Mouse (Mus musculus) left cerebral cortex, adult 8-10 months (tissue): Measurements from ENCODE around the gene Sept12. TPM values are rescaled to one million over a fixed set of nuclear protein-coding genes. Genes with fewer than 3 reads are reported as not detected.

Source experiments
- DNase-seq, 2 experiments: peaks; one replicate each; pipeline ENCODE4 v3.0.0; 2022; ENCODE audit warnings: low spot score in 2 of 2
- total RNA-seq, 4 experiments: library from RNA; stranded (reverse); gene quantifications; 2 replicates each; pipeline ENCODE4 v1.2.4; 2022

Gene Sept12
- total RNA-seq, 4 experiments from 2014 or later: not detected

- DNase-seq: no peak
Measured at GRCm38 (mm10) chr16:4938461-4938860, 59.2 kb downstream of the Sept12 start, which contains the start of gene Nudt16l1. Gene Nudt16l1 (plus strand): TSS chr16:4938761.

GRCm38 (mm10) chr16:4937351-4938190 lies 60.1 kb downstream of the Sept12 start:
- DNase-seq: no peak

Other genes with a start within 250 kb of the Sept12 start
- gene Cdip1, start 207.6 kb downstream of the Sept12 start, total RNA-seq: 100 to 1,000 TPM; 195 to 206 (median 203) TPM
- not detected for gene 4930562C15Rik, start 162.4 kb downstream of the Sept12 start, total RNA-seq
- 10 to 100 TPM; 74.5 to 92.0 (median 80.8) TPM for gene Ubald1, start 117.5 kb downstream of the Sept12 start, total RNA-seq
- 100 to 1,000 TPM; 210 to 220 (median 214) TPM for gene Mgrn1, start 111.6 kb downstream of the Sept12 start, total RNA-seq
- gene Nudt16l1, start 59.1 kb downstream of the Sept12 start, total RNA-seq: 10 to 100 TPM; 65.1 to 79.3 (median 69.9) TPM
- 10 to 100 TPM; 48.8 to 58.9 (median 56.3) TPM for gene Anks3, start 33.6 kb downstream of the Sept12 start, total RNA-seq
- gene Smim22, start 9.4 kb upstream of the Sept12 start, total RNA-seq: not detected
- gene Rogdi, start 15.7 kb upstream of the Sept12 start, total RNA-seq: 100 to 1,000 TPM; 160 to 204 (median 189) TPM
- 100 to 1,000 TPM; 139 to 152 (median 147) TPM for gene Glyr1, start 52.0 kb upstream of the Sept12 start, total RNA-seq
- gene Ubn1, start 52.2 kb upstream of the Sept12 start, total RNA-seq: 10 to 100 TPM; 36.4 to 42.8 (median 40.3) TPM
- gene Ppl, start 134.6 kb upstream of the Sept12 start, total RNA-seq: 1 to 10 TPM; 1.7 to 3.0 (median 1.9) TPM
- gene Sec14l5, start 149.3 kb upstream of the Sept12 start, total RNA-seq: 10 to 100 TPM in 1 of 4 experiments, 1 to 10 TPM in 3; 8.5 to 11.0 (median 8.9) TPM
- 10 to 100 TPM; 11.3 to 16.3 (median 15.5) TPM for gene Nagpa, start 206.2 kb upstream of the Sept12 start, total RNA-seq
- gene AU021092, start 224.4 kb upstream of the Sept12 start, total RNA-seq: 1 to 10 TPM; 4.1 to 5.7 (median 4.7) TPM
- gene Alg1, start 235.8 kb upstream of the Sept12 start, total RNA-seq: 10 to 100 TPM; 26.4 to 34.8 (median 30.6) TPM